Mouse (Mus musculus) midbrain, embryonic 11.5 days (tissue): Measurements from ENCODE around the gene Psmb4. TPM values are rescaled to one million over a fixed set of nuclear protein-coding genes. Genes with fewer than 3 reads are reported as not detected.
"Not testable (repeated sequence)": the region's sequence is repeated elsewhere in the genome, so short reads cannot be mapped to it uniquely, and the experiment has no call there.

Experiments used
- ATAC-seq: fragments of 200-750 bp; cut with Nextera tagmentation; 2 replicates; pipeline ENCODE4 v1.8.0; 2017; ENCODE audit warnings: moderate TSS enrichment, moderate library complexity; ENCODE audit not compliant: low FRiP score
- DNase-seq: peaks from one replicate; pipeline ENCODE4 v3.0.0; 2015; ENCODE audit warnings: low spot score; ENCODE audit errors: missing footprints
- H3K27ac ChIP-seq: fragments of 300-500 bp; sonication (generic); 2 replicates; pipeline ENCODE4 v1.5.1; 2014; ENCODE audit warnings: low read depth, low read length
- H3K27me3 ChIP-seq: fragments of 300-500 bp; sonication (generic); 2 replicates; pipeline ENCODE4 v1.6.1; 2014; ENCODE audit warnings: mild to moderate bottlenecking, low read length, moderate library complexity, mixed read lengths; ENCODE audit not compliant: control insufficient read depth, insufficient read depth
- H3K36me3 ChIP-seq: fragments of 300-500 bp; sonication (generic); 2 replicates; pipeline ENCODE4 v1.6.1; 2014; ENCODE audit warnings: mild to moderate bottlenecking, low read length, moderate library complexity, mixed read lengths; ENCODE audit not compliant: control insufficient read depth, insufficient read depth
- H3K4me1 ChIP-seq: fragments of 300-500 bp; sonication (generic); 2 replicates; pipeline ENCODE4 v1.6.1; 2014; ENCODE audit warnings: low read length; ENCODE audit not compliant: control insufficient read depth, insufficient read depth
- H3K4me2 ChIP-seq: fragments of 300-500 bp; sonication (generic); 2 replicates; pipeline ENCODE4 v1.6.1; 2014; ENCODE audit warnings: mild to moderate bottlenecking, moderate library complexity
- H3K4me3 ChIP-seq: fragments of 300-500 bp; sonication (generic); 2 replicates; pipeline ENCODE4 v1.5.1; 2014; ENCODE audit warnings: low read depth, low read length
- H3K9ac ChIP-seq: fragments of 300-500 bp; sonication (generic); 2 replicates; pipeline ENCODE4 v1.6.1; 2014; ENCODE audit warnings: low read length
- H3K9me3 ChIP-seq: fragments of 300-500 bp; sonication (generic); 2 replicates; pipeline ENCODE4 v1.6.1; 2016; ENCODE audit warnings: low read length; ENCODE audit not compliant: control insufficient read depth
- WGBS: fragments of 180-500 bp; shearing (Covaris S2); extraction: QIAGEN DNeasy Blood & Tissue Kit; methylation state at CpG from one replicate; pipeline ENCODE4 v1.1.7; 2014; 5-methylcytosine and 5-hydroxymethylcytosine counted together
- polyA plus RNA-seq: library from polyadenylated mRNA; unstranded; fragments of >200 nt; fragmentation: Nextera tagmentation; extraction: Ambion mirVana; gene quantifications from 2 replicates; pipeline ENCODE4 v1.2.1, GENCODE M21; 2014

Psmb4 gene
- 339 and 371 TPM in 2 replicates for polyA plus RNA-seq

GRCm38 (mm10) chr3:94886316-94887224 is at the start of gene Psmb4:
TSS of gene Psmb4 (minus strand) at chr3:94886961.
- H3K4me1 ChIP-seq: peaks cover 5% of the 10 kb centered on the region
- DNase-seq (peak; percentile 99), ATAC-seq (peak; percentile 88)
- H3K27me3 ChIP-seq: no peaks in the 10 kb centered on the region
- H3K9ac ChIP-seq: peak within 1 kb of the TSS; percentile 86
- peak within 1 kb of the TSS; percentile 74 for H3K4me3 ChIP-seq
- 0 out of 2 replicates have a peak within 1 kb of the TSS, but pooled peaks have one; percentile 45 for H3K27ac ChIP-seq
- peaks cover 3% of the 10 kb centered on the region; the same call in 1 of the 2 replicates for H3K36me3 ChIP-seq
- H3K9me3 ChIP-seq: no peaks in the 10 kb centered on the region
- 1% methylated on average over 61 of the region's 61 CpGs for WGBS
- H3K4me2 ChIP-seq: peak within 1 kb of the TSS; percentile 80

DNA sequence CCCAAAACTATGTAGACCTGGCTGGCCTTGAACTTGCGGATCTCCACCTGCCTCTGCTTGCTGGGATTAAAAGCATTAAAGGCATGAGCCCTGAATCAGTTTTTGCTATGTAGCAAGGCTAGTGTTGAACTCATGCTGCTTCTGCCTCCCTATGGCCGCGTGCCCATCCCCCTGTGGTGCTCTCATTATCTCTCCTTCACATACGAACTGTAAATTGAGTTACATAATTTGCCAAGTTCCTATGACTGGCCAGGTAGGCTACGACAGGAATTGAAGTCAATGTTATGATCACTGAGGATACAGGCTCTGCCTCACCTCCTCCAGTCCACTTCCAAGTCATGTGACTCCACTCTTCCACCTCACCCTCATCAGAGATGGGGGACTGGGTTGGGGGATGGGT is 49.4 kb upstream of the Psmb4 start:
- H3K4me2 ChIP-seq: not testable (repeated sequence)
- 87% methylated on average over 5 of the region's 5 CpGs for WGBS

DNA sequence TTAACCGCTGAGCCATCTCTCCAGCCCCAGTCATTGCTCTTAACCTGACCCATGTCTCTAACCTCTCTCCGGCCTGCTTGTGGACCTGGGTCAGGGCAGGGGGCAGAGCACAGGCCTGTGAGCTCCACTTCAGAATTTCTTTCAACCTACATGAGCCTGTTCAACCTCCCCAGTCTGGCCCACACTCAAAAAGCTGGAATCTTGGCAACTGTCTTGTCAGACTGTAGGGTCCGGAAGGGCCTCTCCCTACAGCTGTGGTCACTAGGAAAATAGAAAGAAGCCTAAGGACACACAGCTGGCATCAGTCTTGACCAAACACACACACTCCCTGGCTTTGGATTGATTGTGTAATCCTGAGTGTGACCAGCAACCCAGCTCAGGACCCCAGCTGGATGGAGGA is 48.6 kb upstream of the Psmb4 start:
- H3K27ac ChIP-seq, H3K4me2 ChIP-seq, H3K36me3 ChIP-seq, H3K4me1 ChIP-seq, ATAC-seq, H3K4me3 ChIP-seq, H3K27me3 ChIP-seq, H3K9ac ChIP-seq, H3K9me3 ChIP-seq: not testable (repeated sequence)
- WGBS: 87% methylated on average over 3 of the region's 3 CpGs
- peak; percentile 75 for DNase-seq

More for the DNA sequence above, 49.4 kb upstream of the Psmb4 start:
- not testable (repeated sequence) for H3K4me1 ChIP-seq, ATAC-seq, DNase-seq, H3K27ac ChIP-seq, H3K36me3 ChIP-seq, H3K4me3 ChIP-seq, H3K27me3 ChIP-seq, H3K9me3 ChIP-seq, H3K9ac ChIP-seq

- not testable (repeated sequence) for H3K27ac ChIP-seq, H3K36me3 ChIP-seq, H3K4me2 ChIP-seq, H3K9ac ChIP-seq, ATAC-seq, H3K4me1 ChIP-seq, H3K9me3 ChIP-seq, H3K27me3 ChIP-seq, H3K4me3 ChIP-seq
- 96% methylated on average over 3 of the region's 3 CpGs for WGBS
- peak; percentile 69 for DNase-seq
Observed at GRCm38 (mm10) chr3:94934564-94934963, 47.8 kb upstream of the Psmb4 start.

DNA sequence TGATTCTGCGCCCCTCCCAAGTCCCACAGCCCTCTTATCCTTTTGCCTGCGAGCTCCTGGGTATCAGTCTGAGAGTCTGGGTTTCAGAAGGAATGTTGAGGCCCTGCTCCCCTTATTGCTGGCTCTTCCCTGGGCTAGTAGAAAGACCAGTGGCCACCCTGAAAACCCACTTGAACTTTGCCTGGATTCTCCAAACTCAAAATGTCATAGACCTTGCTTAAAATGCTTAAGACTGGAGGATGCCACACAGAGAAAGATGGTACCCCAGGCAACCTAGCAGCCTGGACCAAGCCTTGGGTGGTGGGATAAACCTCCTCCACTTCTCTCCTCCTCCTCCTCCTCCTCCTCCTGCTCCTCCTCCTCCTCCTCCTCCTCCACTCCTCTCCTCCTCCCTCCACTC is 46.8 kb upstream of the Psmb4 start:
- H3K36me3 ChIP-seq, H3K9ac ChIP-seq, H3K4me3 ChIP-seq, H3K27me3 ChIP-seq, H3K27ac ChIP-seq, H3K4me2 ChIP-seq, H3K9me3 ChIP-seq, ATAC-seq, H3K4me1 ChIP-seq: not testable (repeated sequence)
- peak; percentile 26 for DNase-seq
- no CpG with 5 or more reads among the region's 2 CpGs for WGBS

- H3K27me3 ChIP-seq: no peaks in the 10 kb centered on the region
- H3K4me2 ChIP-seq: peak within 1 kb of the TSS; percentile 21
- H3K4me3 ChIP-seq: no peak within 1 kb of the TSS
- H3K4me1 ChIP-seq: peaks cover 7% of the 10 kb centered on the region; the same call in 1 of the 2 replicates
- H3K27ac ChIP-seq: no peak within 1 kb of the TSS
- no peaks in the 10 kb centered on the region for H3K36me3 ChIP-seq
- WGBS: 42% methylated on average over 16 of the region's 16 CpGs
- ATAC-seq: peak; percentile 65
- H3K9ac ChIP-seq: no peak within 1 kb of the TSS
- peak; percentile 90 for DNase-seq
- no peaks in the 10 kb centered on the region for H3K9me3 ChIP-seq
Observed at GRCm38 (mm10) chr3:94932809-94933564, 46.2 kb upstream of the Psmb4 start, which contains the start of gene Selenbp1. TSS of gene Selenbp1 (plus strand) at chr3:94933056.

DNA sequence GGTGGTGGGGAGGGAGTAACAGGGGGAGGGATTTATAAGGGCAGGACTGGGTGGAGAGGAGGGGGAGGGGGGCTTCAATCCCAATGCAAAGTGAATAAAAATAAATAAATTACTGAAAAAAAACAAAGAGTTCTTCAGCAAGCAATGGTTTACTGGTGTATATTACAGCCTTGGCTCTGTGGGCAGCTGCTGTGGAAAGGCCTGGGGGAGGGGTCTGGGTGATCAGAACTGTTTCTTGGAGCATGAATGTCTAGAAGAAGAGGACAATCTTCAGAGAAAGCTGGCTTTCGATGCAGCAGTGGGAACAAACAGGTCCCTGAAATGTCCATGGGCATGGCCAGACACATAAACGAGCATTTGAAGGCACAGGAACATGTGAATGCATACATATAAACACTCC is 45.5 kb upstream of the Psmb4 start:
- DNase-seq: peak; percentile 80
- H3K36me3 ChIP-seq, H3K4me3 ChIP-seq, H3K4me1 ChIP-seq, H3K9ac ChIP-seq, H3K4me2 ChIP-seq, ATAC-seq, H3K27ac ChIP-seq, H3K9me3 ChIP-seq, H3K27me3 ChIP-seq: not testable (repeated sequence)
- WGBS: 70% methylated on average over 2 of the region's 2 CpGs

- H3K4me3 ChIP-seq, H3K27ac ChIP-seq, H3K4me1 ChIP-seq, H3K4me2 ChIP-seq, H3K36me3 ChIP-seq, ATAC-seq, H3K9ac ChIP-seq, H3K27me3 ChIP-seq, H3K9me3 ChIP-seq: not testable (repeated sequence)
- WGBS: 79% methylated on average over 10 of the region's 10 CpGs
- peak; percentile 76 for DNase-seq
Observed at GRCm38 (mm10) chr3:94931427-94932082, 44.8 kb upstream of the Psmb4 start.
